Mouse (Mus musculus) adrenal gland (tissue): Measurements from ENCODE around the gene Slc38a6.

Source experiments
- intact Hi-C: fragments of 180-260 bp; cut with DNase I; formaldehyde crosslinking; loops from one replicate; pipeline ENCODE4 v1.15.1; 2025

Gene Slc38a6

DNA sequence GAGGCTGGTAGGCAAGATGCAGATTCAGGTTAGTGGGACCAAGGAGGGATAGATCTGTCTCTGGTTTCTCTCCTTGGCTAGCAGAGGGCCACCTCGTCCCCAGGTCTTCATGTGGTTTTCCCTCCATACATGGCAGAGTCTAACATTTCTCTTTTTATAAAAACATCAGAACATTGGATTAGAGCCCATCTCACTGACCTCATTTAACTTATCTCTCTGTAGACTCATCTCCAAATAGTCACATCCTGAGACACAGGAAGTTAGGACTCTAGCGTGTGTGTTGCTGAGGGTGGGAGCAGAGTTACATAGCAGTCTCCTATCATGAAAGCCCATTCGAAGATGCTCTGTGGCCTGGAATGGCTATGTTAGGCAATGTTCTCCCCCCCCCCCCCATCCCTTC lies 97.3 kb downstream of the Slc38a6 start:
- intact Hi-C loops, result no loop called here

DNA sequence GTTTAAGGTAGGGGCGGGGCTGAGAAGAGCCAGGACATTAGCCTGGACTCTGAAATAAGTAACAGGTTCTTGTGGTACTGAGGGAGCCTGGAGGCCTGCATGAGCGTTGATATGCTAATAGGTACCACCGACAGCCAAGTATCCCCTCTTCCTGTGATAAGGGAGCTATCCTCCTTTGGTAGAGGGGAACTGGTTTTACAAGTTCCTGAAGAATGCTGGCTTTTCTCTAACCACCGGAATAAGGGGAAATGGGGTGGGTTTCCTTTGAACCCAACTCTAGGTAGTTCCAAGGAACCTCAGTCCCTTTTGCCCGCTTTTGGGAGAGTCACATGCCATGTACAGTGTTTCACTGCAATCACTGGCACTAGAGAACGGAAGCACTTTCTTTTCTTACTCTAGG lies 98.2 kb downstream of the Slc38a6 start:
- intact Hi-C loops, result no loop called here

DNA sequence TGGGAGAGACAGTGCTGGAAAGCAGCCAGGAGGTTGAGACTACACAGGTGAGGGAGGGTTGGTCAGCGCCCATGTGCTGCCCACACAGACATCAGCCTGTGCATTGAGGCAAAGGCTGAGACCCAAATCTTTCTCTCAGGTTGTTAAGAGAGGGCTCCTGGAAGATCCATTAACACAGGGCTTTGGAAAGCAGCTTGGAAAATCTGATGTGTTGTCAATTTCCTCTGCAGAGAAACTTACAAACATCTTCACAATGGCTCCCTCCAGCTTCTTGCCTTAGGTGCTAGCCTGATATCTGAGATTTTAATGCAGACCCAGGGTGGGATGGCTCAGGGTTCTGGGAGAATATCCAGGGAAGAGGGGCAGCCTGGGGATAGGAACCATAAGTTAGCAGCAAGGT lies 105.9 kb downstream of the Slc38a6 start:
- intact Hi-C loops, result no loop called here

DNA sequence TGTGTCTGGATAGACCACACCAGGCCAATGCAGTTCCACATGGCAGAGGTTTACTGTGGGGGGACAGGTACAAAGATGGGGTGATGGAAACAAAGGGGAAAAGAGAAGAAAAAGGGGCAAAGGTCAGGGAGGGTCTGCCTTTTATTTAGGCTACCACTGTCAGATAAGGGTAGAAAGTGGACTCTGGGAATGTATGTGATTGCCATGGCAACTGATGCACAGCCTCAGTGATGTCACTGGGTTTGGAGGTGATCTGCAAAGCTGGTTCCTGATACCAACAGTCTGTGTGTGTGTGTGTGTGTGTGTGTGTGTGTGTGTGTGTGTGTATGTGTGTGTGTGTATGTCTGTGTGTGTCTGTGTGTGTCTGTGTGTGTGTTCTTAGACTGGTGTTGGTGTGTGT lies 106.4 kb downstream of the Slc38a6 start:
- intact Hi-C loops, result no loop called here

DNA sequence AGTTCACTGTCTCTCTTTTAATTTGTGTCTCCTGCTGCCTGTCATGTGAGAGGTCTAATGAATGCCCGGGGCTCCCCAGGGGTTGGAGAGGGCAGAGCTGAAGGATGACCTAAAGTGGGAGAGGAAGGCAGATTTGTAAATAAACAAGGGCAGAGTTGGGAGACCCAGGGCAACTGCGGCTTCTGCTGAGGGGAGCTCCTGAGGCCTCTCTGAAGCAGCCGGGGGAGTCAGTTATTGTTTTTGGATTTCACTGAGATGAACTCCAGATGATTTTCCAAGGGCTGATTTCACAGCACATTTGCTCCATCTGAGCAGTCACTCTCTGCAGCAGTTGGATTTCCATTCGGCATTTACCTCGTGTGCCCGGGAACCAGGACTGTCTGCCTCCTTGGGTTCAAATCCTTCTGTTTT lies 107.3 kb downstream of the Slc38a6 start:
- intact Hi-C loops, result no loop called here

DNA sequence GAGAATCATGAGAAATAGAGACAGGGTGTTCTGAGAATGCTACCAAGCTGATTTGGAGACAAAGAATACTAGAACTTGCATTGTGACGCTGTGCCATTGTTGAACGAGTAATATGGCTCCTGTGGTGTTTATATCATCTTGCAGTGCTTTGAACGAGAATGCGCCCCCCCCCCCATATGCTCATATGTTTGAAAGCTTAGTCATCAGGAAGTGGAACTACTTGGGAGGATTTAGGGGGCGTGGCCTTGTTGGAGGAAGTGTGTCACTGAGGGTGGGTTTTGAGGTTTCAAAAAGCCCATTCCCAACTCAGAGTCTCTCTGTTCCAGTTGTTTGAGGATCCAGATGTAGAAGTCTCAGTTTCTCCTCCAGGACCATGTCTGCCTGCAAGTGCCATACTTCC lies 108.0 kb downstream of the Slc38a6 start:
- intact Hi-C loops, result no loop called here

DNA sequence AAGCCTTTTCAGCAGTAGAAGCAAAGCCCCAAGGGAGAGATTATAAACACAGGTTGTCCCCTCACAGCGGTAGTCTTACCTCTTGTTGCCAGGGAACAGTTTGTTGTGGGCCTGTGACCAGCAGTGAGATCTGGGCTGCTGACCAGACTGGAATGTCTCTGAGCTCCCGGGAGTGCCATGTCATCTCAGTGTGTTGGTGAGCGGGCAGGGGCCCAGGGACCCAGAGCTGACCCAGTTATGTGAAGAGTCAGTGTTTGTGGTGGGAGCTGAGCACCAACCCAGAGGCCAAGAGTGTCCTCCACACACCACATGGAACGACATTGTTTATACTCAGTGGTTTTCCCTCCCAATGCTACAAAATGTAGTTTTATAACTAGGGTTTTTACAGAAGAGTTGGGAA lies 112.8 kb downstream of the Slc38a6 start:
- intact Hi-C loops, result no loop called here

DNA sequence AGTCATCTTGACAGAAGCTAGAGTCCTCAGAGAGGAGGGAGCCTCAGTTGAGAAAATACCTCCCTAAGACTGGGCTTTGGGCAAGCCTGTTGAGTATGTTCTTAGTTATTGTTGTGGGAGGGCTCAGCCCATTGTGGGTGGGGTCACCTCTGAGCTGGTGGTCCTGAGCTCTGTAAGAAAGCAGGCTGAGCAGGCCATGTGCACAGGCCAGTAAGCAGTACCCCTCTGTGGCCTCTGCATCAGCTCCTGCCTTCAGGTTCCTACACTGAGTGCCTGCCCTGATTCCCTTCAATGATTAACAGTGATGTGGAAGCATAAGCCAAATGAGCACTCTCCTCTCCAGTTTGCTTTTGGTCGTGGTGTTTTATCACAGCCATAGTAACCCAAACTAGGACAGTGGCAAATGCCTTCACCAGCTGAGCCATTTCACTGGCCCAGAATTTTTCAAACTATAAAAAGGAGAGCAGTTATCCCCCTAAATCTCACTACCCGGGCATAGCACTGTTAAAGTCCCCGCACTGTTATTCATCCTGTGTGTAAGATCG lies 114.0 kb downstream of the Slc38a6 start:
- intact Hi-C loops, result no loop called here

DNA sequence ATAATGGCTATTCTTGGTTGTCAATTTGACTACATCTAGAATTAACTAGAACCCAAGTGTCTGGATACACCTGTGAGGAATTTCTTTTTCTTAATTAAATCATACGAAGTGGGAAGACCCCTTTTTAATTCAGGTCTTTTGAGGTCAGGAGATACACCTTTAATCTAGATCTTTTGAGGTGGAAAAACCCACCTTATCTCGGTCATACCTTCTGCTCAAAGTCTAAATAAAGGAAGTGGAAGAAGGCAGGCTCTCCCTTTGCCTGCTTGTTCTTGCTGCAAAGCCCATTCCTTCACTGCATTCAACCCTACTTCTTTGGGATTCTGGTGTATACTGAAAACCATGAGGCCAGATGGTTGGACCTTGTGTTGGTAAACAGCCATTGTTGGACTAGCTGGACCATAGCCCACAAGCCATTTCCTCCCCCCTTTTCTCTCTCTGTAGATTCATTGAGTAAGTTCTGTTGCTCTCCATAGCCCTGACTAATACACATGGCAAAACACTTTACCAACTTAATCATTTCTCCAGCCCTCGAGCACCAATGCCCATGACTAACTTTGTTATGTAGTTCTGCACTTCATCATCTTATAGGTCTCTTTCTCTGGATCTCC lies 115.0 kb downstream of the Slc38a6 start:
- intact Hi-C loops, result no loop called here

DNA sequence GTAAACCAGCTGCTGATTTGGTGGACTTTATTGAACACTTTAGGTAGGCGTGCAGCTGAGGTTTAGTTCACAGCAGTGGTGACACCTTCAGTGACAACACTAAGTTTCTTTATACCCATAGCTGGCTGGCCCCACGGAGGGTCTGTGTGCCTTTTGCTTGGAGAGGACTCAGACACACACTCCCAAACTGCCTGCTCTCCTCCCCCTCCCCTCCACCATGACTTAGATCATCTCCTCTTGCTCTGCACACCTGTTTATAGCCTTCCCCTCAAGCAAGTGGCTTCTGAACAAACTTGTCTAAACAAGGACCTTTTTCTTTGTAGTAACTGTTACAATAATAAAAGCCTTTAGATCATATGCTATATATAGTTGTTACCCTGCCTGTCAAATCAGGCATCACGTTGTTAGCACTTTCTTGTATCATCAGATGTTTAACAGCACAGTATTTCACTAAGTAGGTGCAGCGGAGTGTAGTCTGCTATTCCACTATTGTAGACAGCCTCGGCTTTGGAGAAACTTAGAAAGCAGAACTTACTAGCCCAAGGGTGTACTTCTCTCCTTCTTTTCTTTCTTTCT lies 115.6 kb downstream of the Slc38a6 start:
- intact Hi-C loops, result no loop called here

DNA sequence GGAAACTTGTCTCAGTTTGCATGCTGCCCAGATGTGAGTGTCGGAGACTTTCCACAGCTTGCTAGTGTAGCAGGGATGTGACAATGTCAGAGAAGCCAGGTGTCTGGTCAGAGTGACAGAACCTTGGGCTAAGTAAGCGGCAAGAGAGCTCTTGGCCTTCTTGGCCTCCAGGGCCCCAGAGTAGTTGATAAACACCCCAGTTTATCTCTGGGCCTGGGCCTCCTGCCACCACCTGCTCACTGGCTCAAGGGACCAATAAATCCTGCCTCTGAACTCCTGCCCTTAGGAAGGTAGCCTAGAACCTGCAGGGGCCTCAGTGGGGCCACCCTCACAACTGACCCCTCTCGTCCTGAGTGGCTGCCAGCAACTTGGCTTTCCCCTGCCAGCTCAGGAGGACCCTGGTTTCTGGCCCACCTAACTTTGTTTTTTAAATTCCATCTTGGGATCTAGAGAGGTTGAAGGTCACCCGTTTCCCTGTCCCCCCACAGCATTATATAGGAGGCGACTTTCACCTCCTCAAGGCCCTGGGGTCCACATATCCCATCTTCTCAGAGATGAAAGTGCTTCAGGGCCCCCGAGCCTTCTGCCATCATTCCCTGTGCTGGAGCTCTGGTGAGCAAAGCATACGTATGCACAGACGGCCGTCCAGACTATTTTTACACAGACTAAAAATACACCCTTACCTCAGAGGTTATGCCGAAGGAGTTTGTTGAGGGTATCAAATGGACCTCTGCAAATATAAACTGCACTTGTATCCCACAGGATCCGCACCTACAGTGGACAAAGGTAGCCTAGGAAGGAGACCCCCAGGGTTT lies 116.5 kb downstream of the Slc38a6 start:
- intact Hi-C loops, result no loop called here
